Mouse (Mus musculus) kidney, postnatal 0 days (tissue): ENCODE measurements around the gene Kdr. TPM values are rescaled to one million over a fixed set of nuclear protein-coding genes. Genes with fewer than 3 reads are reported as not detected.

ENCODE experiments used
- ATAC-seq: fragments of 200-750 bp; cut with Nextera tagmentation; replicated peaks from 2 replicates; pipeline ENCODE4 v1.8.0; 2017; ENCODE audit warnings: low read depth, moderate number of reproducible peaks, moderate TSS enrichment, moderate library complexity; ENCODE audit not compliant: low FRiP score
- DNase-seq: peaks from one replicate; pipeline ENCODE4 v3.0.0-alpha.2; 2016; ENCODE audit warnings: low spot score
- H3K27ac ChIP-seq: fragments of 300-500 bp; sonication (generic); 2 replicates; pipeline ENCODE4 v1.5.1; 2014; ENCODE audit warnings: mild to moderate bottlenecking
- H3K27me3 ChIP-seq: fragments of 300-500 bp; sonication (generic); 2 replicates; pipeline ENCODE4 v1.6.1; 2014; ENCODE audit warnings: low read length, mixed read lengths; ENCODE audit not compliant: insufficient read depth
- H3K36me3 ChIP-seq: fragments of 300-500 bp; sonication (generic); 2 replicates; pipeline ENCODE4 v1.6.1; 2014; ENCODE audit warnings: low read length, mixed read lengths; ENCODE audit not compliant: insufficient read depth
- H3K4me1 ChIP-seq: fragments of 300-500 bp; sonication (generic); replicated peaks from 2 replicates; pipeline ENCODE4 v1.6.1; 2014; ENCODE audit warnings: antibody characterized with exemption, low read length, mixed read lengths; ENCODE audit not compliant: insufficient read depth
- H3K4me2 ChIP-seq: fragments of 300-500 bp; sonication (generic); 2 replicates; pipeline ENCODE4 v1.6.1; 2014; ENCODE audit warnings: mild to moderate bottlenecking, low read length, moderate library complexity, mixed read lengths
- H3K4me3 ChIP-seq: fragments of 300-500 bp; sonication (generic); replicated peaks from 2 replicates; pipeline ENCODE4 v1.5.1; 2014; ENCODE audit warnings: low read depth, low read length
- H3K9ac ChIP-seq: fragments of 300-500 bp; sonication (generic); 2 replicates; pipeline ENCODE4 v1.6.1; 2014; ENCODE audit warnings: low read depth, low read length
- H3K9me3 ChIP-seq: fragments of 300-500 bp; sonication (generic); replicated peaks from 2 replicates; pipeline ENCODE4 v1.6.1; 2016; ENCODE audit warnings: low read length, inconsistent platforms, mixed read lengths
- CTCF ChIP-seq: IDR thresholded peaks from 2 replicates; pipeline ENCODE4 v1.5.1; 2016; ENCODE audit warnings: antibody characterized with exemption, low read depth, mild to moderate bottlenecking, moderate library complexity
- WGBS: fragments of 180-500 bp; shearing (Covaris S2); extraction: QIAGEN DNeasy Blood & Tissue Kit; methylation state at CpG from one replicate; pipeline ENCODE4 v1.1.7; 2014; 5-methylcytosine and 5-hydroxymethylcytosine counted together
- polyA plus RNA-seq: library from polyadenylated mRNA; unstranded; fragments of >200 nt; fragmentation: Nextera tagmentation; extraction: Ambion mirVana; gene quantifications from 2 replicates; pipeline ENCODE4 v1.2.1, GENCODE M21; 2015

Gene Kdr
- polyA plus RNA-seq, 1 experiment from 2014 or later, result 19.6 TPM

DNA sequence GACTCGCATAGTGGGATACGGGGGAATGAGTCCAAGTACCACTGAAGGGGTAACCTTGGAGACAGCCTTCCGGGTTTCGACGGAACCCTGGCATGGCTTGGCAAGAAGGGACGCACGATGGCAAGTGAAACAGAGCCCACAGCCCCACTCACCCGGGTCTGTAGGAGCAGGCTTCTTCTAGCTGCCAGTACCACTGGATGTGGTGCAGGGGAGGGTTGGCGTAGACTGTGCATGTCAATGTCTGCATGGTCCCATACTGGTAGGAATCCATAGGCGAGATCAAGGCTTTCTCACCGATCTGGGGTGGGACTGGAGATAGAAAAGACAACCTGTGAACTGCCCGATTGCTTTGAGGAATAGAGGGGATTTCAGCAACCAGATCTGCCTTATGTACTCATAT, 15.7 kb downstream of the Kdr start:
- TF ChIP-seq CTCF, result no peak
- H3K4me2 ChIP-seq, result no peak overlapping the region
- H3K9me3 ChIP-seq, result no peaks in the 10 kb centered on the region
- WGBS, result 90% methylated on average over 12 of the region's 12 CpGs
- no peak overlapping the region for H3K27ac ChIP-seq
- no peaks in the 10 kb centered on the region for H3K4me1 ChIP-seq
- no peaks in the 10 kb centered on the region for H3K36me3 ChIP-seq
- no peak overlapping the region for H3K4me3 ChIP-seq
- ATAC-seq (no peak), DNase-seq (no peak)
- H3K27me3 ChIP-seq, result no peaks in the 10 kb centered on the region
- no peak overlapping the region for H3K9ac ChIP-seq

GRCm38 (mm10) chr5:75961741-75962469, 16.4 kb downstream of the Kdr start:
- no peak for ATAC-seq
- 71% methylated on average over 19 of the region's 19 CpGs for WGBS
- Histone ChIP-seq H3K27me3 (no peaks in the 10 kb centered on the region), H3K4me1 (no peaks in the 10 kb centered on the region), H3K27ac (no peak overlapping the region), H3K9ac (no peak overlapping the region), H3K36me3 (no peaks in the 10 kb centered on the region), H3K4me3 (no peak overlapping the region), H3K4me2 (no peak overlapping the region), H3K9me3 (no peaks in the 10 kb centered on the region)
- no peak for TF ChIP-seq CTCF
- no peak for DNase-seq

GRCm38 (mm10) chr5:75959809-75960208, 18.4 kb downstream of the Kdr start:
- no peaks in the 10 kb centered on the region for H3K4me1 ChIP-seq
- TF ChIP-seq CTCF, result no peak
- H3K9me3 ChIP-seq, result no peaks in the 10 kb centered on the region
- no peak overlapping the region for H3K4me2 ChIP-seq
- H3K27me3 ChIP-seq, result no peaks in the 10 kb centered on the region
- H3K9ac ChIP-seq, result no peak overlapping the region
- WGBS, result 56% methylated on average over 3 of the region's 3 CpGs
- no peaks in the 10 kb centered on the region for H3K36me3 ChIP-seq
- DNase-seq (no peak), ATAC-seq (no peak)
- H3K27ac ChIP-seq, result no peak overlapping the region
- H3K4me3 ChIP-seq, result no peak overlapping the region

- TF ChIP-seq CTCF, result no peak
- no peak overlapping the region for H3K4me3 ChIP-seq
- H3K36me3 ChIP-seq, result no peaks in the 10 kb centered on the region
- H3K27ac ChIP-seq, result no peak overlapping the region
- 72% methylated on average over 3 of the region's 3 CpGs for WGBS
- H3K27me3 ChIP-seq, result no peaks in the 10 kb centered on the region
- H3K9ac ChIP-seq, result no peak overlapping the region
- ATAC-seq, result no peak
- no peak overlapping the region for H3K4me2 ChIP-seq
- no peaks in the 10 kb centered on the region for H3K4me1 ChIP-seq
- no peaks in the 10 kb centered on the region for H3K9me3 ChIP-seq
- no peak for DNase-seq
Observed at GRCm38 (mm10) chr5:75956526-75956925, 21.7 kb downstream of the Kdr start.

GRCm38 (mm10) chr5:75955876-75956275, 22.4 kb downstream of the Kdr start:
- DNase-seq (no peak), ATAC-seq (no peak)
- Histone ChIP-seq H3K27me3 (no peaks in the 10 kb centered on the region), H3K9ac (no peak overlapping the region), H3K27ac (no peak overlapping the region), H3K4me3 (no peak overlapping the region), H3K4me2 (no peak overlapping the region), H3K36me3 (no peaks in the 10 kb centered on the region), H3K4me1 (no peaks in the 10 kb centered on the region), H3K9me3 (no peaks in the 10 kb centered on the region)
- WGBS, result 86% methylated on average over 9 of the region's 9 CpGs
- TF ChIP-seq CTCF, result no peak

- 76% methylated on average over 3 of the region's 3 CpGs for WGBS
- Histone ChIP-seq H3K9me3 (no peaks in the 10 kb centered on the region), H3K27ac (no peak overlapping the region), H3K9ac (no peak overlapping the region), H3K4me1 (no peaks in the 10 kb centered on the region), H3K4me2 (no peak overlapping the region), H3K36me3 (no peaks in the 10 kb centered on the region), H3K4me3 (no peak overlapping the region), H3K27me3 (no peaks in the 10 kb centered on the region)
- ATAC-seq (no peak), DNase-seq (no peak)
- TF ChIP-seq CTCF, result no peak
Observed at GRCm38 (mm10) chr5:75954778-75955330, 23.4 kb downstream of the Kdr start.

GRCm38 (mm10) chr5:75954218-75954617, 24.0 kb downstream of the Kdr start:
- Histone ChIP-seq H3K4me1 (no peaks in the 10 kb centered on the region), H3K36me3 (no peaks in the 10 kb centered on the region), H3K27me3 (no peaks in the 10 kb centered on the region), H3K4me2 (no peak overlapping the region), H3K9me3 (no peaks in the 10 kb centered on the region), H3K4me3 (no peak overlapping the region), H3K27ac (no peak overlapping the region), H3K9ac (no peak overlapping the region)
- 80% methylated on average over 3 of the region's 3 CpGs for WGBS
- DNase-seq (no peak), ATAC-seq (no peak)
- no peak for TF ChIP-seq CTCF
